11 mouse cellular contexts compared by ENCODE assay signal in the genomic region with DNA sequence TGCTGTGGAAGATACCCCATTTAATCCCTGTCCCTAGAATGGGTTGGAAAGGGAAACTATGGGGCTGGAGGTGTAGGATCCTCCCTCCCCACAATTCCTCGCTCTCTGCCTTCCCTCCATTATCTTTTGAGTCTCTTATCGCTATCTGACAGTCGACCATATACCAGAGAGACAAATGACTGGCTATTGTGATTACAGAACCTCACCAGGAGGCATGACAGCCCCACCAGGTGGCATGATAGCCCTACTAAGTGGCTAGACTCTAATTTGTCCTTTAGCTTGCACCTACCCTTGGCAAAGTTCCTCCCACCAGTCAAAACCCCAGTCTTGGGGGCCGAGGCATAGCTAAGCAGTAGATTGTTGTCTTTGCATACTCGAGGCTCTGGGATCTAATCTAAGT. TPM values are rescaled to one million over a fixed set of nuclear protein-coding genes. Genes with fewer than 3 reads are reported as not detected.
DNase-seq lines count a peak whose midpoint lies in the region; ATAC-seq and TF ChIP-seq lines count a peak whose summit lies in the region.
"Had no signal": no experiment of that assay in that cellular context is flagged by ENCODE, and none has a peak within 500 bp of the region (broad histone marks: within the 10 kb centered on the region; RNA-seq: fewer than 3 reads in every experiment).

No protein-coding gene starts in this region.

- no peak for ATAC-seq in heart, postnatal 0 days (ENCODE audit: insufficient read depth, low read depth)
- ATAC-seq in forebrain, embryonic 16.5 days, result no peak
- peak; percentile 69 for ATAC-seq in megakaryocyte progenitor cell, adult 5-6 weeks (replicated peaks; ENCODE audit: poor library complexity)

- H3K27me3 ChIP-seq in heart, postnatal 0 days (ENCODE audit: control insufficient read depth, insufficient read depth, low read length), result peaks cover 35% of the 10 kb centered on the region
- no peaks in the 10 kb centered on the region for H3K27me3 ChIP-seq in MEL (ENCODE audit: control insufficient read depth in 1 of 2, insufficient read depth in 2 of 2, low read length in 2 of 2)
- H3K27me3 ChIP-seq in forebrain, embryonic 16.5 days (replicated peaks; ENCODE audit: control insufficient read depth, insufficient read depth, low read length), result no peaks in the 10 kb centered on the region

- H3K27ac ChIP-seq in heart, postnatal 0 days (ENCODE audit: low read depth), result no peak overlapping the region
- H3K27ac ChIP-seq in MEL (ENCODE audit: control insufficient read depth, low read depth, low read length), result peak overlapping the region; percentile 69
- H3K27ac ChIP-seq in forebrain, embryonic 16.5 days (ENCODE audit: low read length), result peak overlapping the region; percentile 13; the same call in 1 of the 2 replicates

- peak; percentile 20; the same call in 1 of the 2 replicates for TF ChIP-seq RAD21 in MEL (IDR thresholded peaks at IDR 0.05; ENCODE audit: low read depth, low read length)

- H3K9ac ChIP-seq in heart, postnatal 0 days (replicated peaks; ENCODE audit: low read depth, low read length), result no peak overlapping the region
- peak overlapping the region; percentile 62 for H3K9ac ChIP-seq in MEL (ENCODE audit: control insufficient read depth, low read depth, low read length, poor library complexity, severe bottlenecking)
- peak overlapping the region; percentile 20 for H3K9ac ChIP-seq in forebrain, embryonic 16.5 days (replicated peaks; ENCODE audit: low read depth, low read length)

- intact Hi-C loops in heart, postnatal 14 days (cut with DNase I), result no loop called here

- no peaks in the 10 kb centered on the region for H3K36me3 ChIP-seq in heart, postnatal 0 days (replicated peaks; ENCODE audit: control insufficient read depth, insufficient read depth, low read length)
- peaks cover 0 to 5% of the 10 kb centered on the region in 2 experiments; a peak in 2 of 4 replicates for H3K36me3 ChIP-seq in MEL (ENCODE audit: control insufficient read depth in 1 of 2, insufficient read depth in 2 of 2, low read length in 2 of 2)
- H3K36me3 ChIP-seq in forebrain, embryonic 16.5 days (ENCODE audit: control insufficient read depth, insufficient read depth), result no peaks in the 10 kb centered on the region

- H3K4me2 ChIP-seq in heart, postnatal 0 days (ENCODE audit: low read depth, low read length), result no peak overlapping the region
- H3K4me2 ChIP-seq in forebrain, embryonic 16.5 days (ENCODE audit: low read length), result peak overlapping the region; percentile 38

- no peak for TF ChIP-seq EP300 in heart, postnatal 0 days (IDR thresholded peaks at IDR 0.05; ENCODE audit: low read depth)
- peak; percentile 73 to 81 for TF ChIP-seq EP300 in MEL (IDR thresholded peaks at IDR 0.05; ENCODE audit: low read depth in 1 of 2, low read length in 2 of 2)

- 14% methylated on average over 5 of the region's 5 CpGs for WGBS in heart, postnatal 0 days
- WGBS in forebrain, embryonic 16.5 days, result 55% methylated on average over 5 of the region's 5 CpGs

- H3K4me1 ChIP-seq in heart, postnatal 0 days (ENCODE audit: control insufficient read depth, insufficient read depth), result no peaks in the 10 kb centered on the region
- H3K4me1 ChIP-seq in MEL (ENCODE audit: control insufficient read depth in 1 of 2, insufficient read depth in 2 of 2, low read length in 2 of 2), result peaks cover 3 to 9% of the 10 kb centered on the region in 2 experiments; a peak in 3 of 4 replicates
- peaks cover 64% of the 10 kb centered on the region for H3K4me1 ChIP-seq in forebrain, embryonic 16.5 days (replicated peaks; ENCODE audit: control insufficient read depth, insufficient read depth, low read length)

- 0 out of 2 replicates have a peak overlapping the region, but pooled peaks have one; percentile 4 for H3K4me3 ChIP-seq in heart, postnatal 0 days (ENCODE audit: low read depth, low read length)
- peak overlapping the region; percentile 73 to 92 for H3K4me3 ChIP-seq in MEL (ENCODE audit: control insufficient read depth in 1 of 2, insufficient read depth in 1 of 2, low read depth in 2 of 2, low read length in 2 of 2)
- no peak overlapping the region for H3K4me3 ChIP-seq in forebrain, embryonic 16.5 days (replicated peaks; ENCODE audit: low read length)

- H3K9me3 ChIP-seq in heart, postnatal 0 days (replicated peaks; ENCODE audit: control insufficient read depth, low read length), result no peaks in the 10 kb centered on the region
- no peaks in the 10 kb centered on the region for H3K9me3 ChIP-seq in MEL (replicated peaks; ENCODE audit: insufficient read depth, low read length)
- H3K9me3 ChIP-seq in forebrain, embryonic 16.5 days (ENCODE audit: control insufficient read depth, low read length), result no peaks in the 10 kb centered on the region

- no peak for DNase-seq in heart, postnatal 0 days (ENCODE audit: low spot score)
- no peak for DNase-seq in heart, postnatal 14 days
- peak; percentile 64 for DNase-seq in MEL (ENCODE audit: low read depth, low spot score)
- DNase-seq in urinary bladder, adult 2 months (ENCODE audit: low spot score), result no peak
- DNase-seq in urinary bladder, postnatal 10 days (ENCODE audit: low spot score), result no peak
- no peak for DNase-seq in adrenal gland, adult 2 months
- DNase-seq: layer of hippocampus, postnatal 36 days; right cerebral cortex, adult 18-20 months; thymus, adult 2 months had no signal

- TF ChIP-seq CTCF in heart, postnatal 0 days (IDR thresholded peaks at IDR 0.05; ENCODE audit: low read depth), result no peak
- peak in 2 of 3 experiments; percentile 23 to 33; a peak in 3 of 6 replicates for TF ChIP-seq CTCF in MEL (IDR thresholded peaks at IDR 0.05 in 2 of 3, conservative IDR thresholded peaks at IDR 0.05 in 1 of 3; ENCODE audit: control insufficient read depth in 1 of 3, insufficient read depth in 1 of 3, low read depth in 2 of 3, low read length in 3 of 3, poor library complexity in 1 of 3, severe bottlenecking in 1 of 3)

- no peak for TF ChIP-seq POLR2A in MEL (IDR thresholded peaks at IDR 0.05; ENCODE audit: control insufficient read depth in 1 of 2, insufficient read depth in 1 of 2, low read depth in 1 of 2, low read length in 2 of 2, poor library complexity in 1 of 2)

- no peaks in the 10 kb centered on the region for H3K79me2 ChIP-seq in MEL (ENCODE audit: control insufficient read depth, insufficient read depth, low read length, poor library complexity)

TF ChIP-seq in MEL, 35 proteins besides CTCF, POLR2A, EP300 and RAD21 (continues in another document):
- TF ChIP-seq NRF1 (IDR thresholded peaks at IDR 0.05; ENCODE audit: insufficient read depth, low read depth, low read length, poor library complexity, severe bottlenecking), result no peak
- no peak for TF ChIP-seq ZC3H11A (IDR thresholded peaks at IDR 0.05; ENCODE audit: low read depth, low read length)
- TF ChIP-seq TCF12 (IDR thresholded peaks at IDR 0.05; ENCODE audit: low read depth, low read length), result peak; percentile 94
- peak; percentile 62 for TF ChIP-seq TAL1 (IDR thresholded peaks at IDR 0.05; ENCODE audit: low read length)
- TF ChIP-seq ETS1 (IDR thresholded peaks at IDR 0.05; ENCODE audit: low read depth, low read length), result peak; percentile 63
- no peak for TF ChIP-seq SMC3 (IDR thresholded peaks at IDR 0.05; ENCODE audit: low read depth, low read length)
- no peak for TF ChIP-seq MYB (IDR thresholded peaks at IDR 0.05; ENCODE audit: low read depth, low read length)
- peak; percentile 47; the same call in 1 of the 2 replicates for TF ChIP-seq SIN3A (IDR thresholded peaks at IDR 0.05; ENCODE audit: low read length)
- no peak for TF ChIP-seq MAX (IDR thresholded peaks at IDR 0.05; ENCODE audit: low read length)
- TF ChIP-seq CHD2 (IDR thresholded peaks at IDR 0.05; ENCODE audit: low read length), result no peak
- TF ChIP-seq HCFC1 (IDR thresholded peaks at IDR 0.05; ENCODE audit: low read depth, low read length), result no peak
- no peak for TF ChIP-seq POLR2AphosphoS2 (IDR thresholded peaks at IDR 0.05; ENCODE audit: low read length)
- peak; percentile 99 for TF ChIP-seq ZKSCAN1 (IDR thresholded peaks at IDR 0.05; ENCODE audit: low read depth, low read length)
- TF ChIP-seq MYC (IDR thresholded peaks at IDR 0.05; ENCODE audit: low read depth, low read length), result no peak
- peak; percentile 67; the same call in 1 of the 2 replicates for TF ChIP-seq MXI1 (IDR thresholded peaks at IDR 0.05; ENCODE audit: low read depth, low read length)
- TF ChIP-seq KAT2A (conservative IDR thresholded peaks at IDR 0.05; ENCODE audit: low read depth, low read length), result no peak
- no peak for TF ChIP-seq USF2 (IDR thresholded peaks at IDR 0.05; ENCODE audit: borderline replicate concordance in 1 of 2, insufficient read depth in 1 of 2, low read depth in 1 of 2, low read length in 2 of 2)

RNA-seq across cellular contexts. Expression of a gene that starts 30.2 kb away (rescaled TPM):
- total RNA-seq in heart, postnatal 0 days (2014; rRNA removed; ENCODE audit: low replicate concordance), result not detected in 2 replicates
- polyA plus RNA-seq in heart, postnatal 0 days (2015; fragmentation: Nextera tagmentation; extraction: Ambion mirVana), result 0.67 and 0.68 TPM in 2 replicates
- total RNA-seq in heart, postnatal 14 days (2021), result 1 to 10 TPM; 5.2 to 5.9 TPM
- total RNA-seq in MEL (2012; rRNA removed), result 0.07 and 0.39 TPM in 2 replicates
- under 1 TPM in 1 of 2 experiments, not detected in 1; 0.42 TPM for polyA plus RNA-seq in MEL (2012; ENCODE audit: insufficient read depth in 1 of 2, insufficient read length in 2 of 2, low read depth in 1 of 2, low replicate concordance in 2 of 2, missing spikeins in 1 of 2)
- 28.1 and 28.5 TPM in 2 replicates for polyA plus RNA-seq in forebrain, embryonic 16.5 days (2015; fragmentation: Nextera tagmentation; extraction: Ambion mirVana)
- total RNA-seq in megakaryocyte progenitor cell, adult 5-6 weeks (2015), result not detected in 2 replicates
- total RNA-seq in megakaryocyte progenitor cell, adult 5-6 weeks (2017), result not detected in 2 replicates
- 1.3 and 1.5 TPM in 2 replicates for polyA plus RNA-seq in urinary bladder, adult 2 months (2012; rRNA removed)
- total RNA-seq in adrenal gland, adult 2 months (2021), result 10 to 100 TPM; 12.1 to 14.0 TPM
- polyA plus RNA-seq in adrenal gland, adult 2 months (2012; rRNA removed), result 14.3 and 18.1 TPM in 2 replicates

RNA-seq across cellular contexts. Expression of a gene that starts 49.6 kb away (rescaled TPM):
- 25.3 and 55.6 TPM in 2 replicates for total RNA-seq in heart, postnatal 0 days (2014; rRNA removed; ENCODE audit: low replicate concordance)
- polyA plus RNA-seq in heart, postnatal 0 days (2015; fragmentation: Nextera tagmentation; extraction: Ambion mirVana), result 46.6 and 55.5 TPM in 2 replicates
- total RNA-seq in heart, postnatal 14 days (2021), result 10 to 100 TPM; 66.6 to 70.7 TPM
- 176 TPM in 2 replicates for total RNA-seq in MEL (2012; rRNA removed)
- 100 to 1,000 TPM in 1 of 2 experiments, not detected in 1; 233 TPM for polyA plus RNA-seq in MEL (2012; ENCODE audit: insufficient read depth in 1 of 2, insufficient read length in 2 of 2, low read depth in 1 of 2, low replicate concordance in 2 of 2, missing spikeins in 1 of 2)
- 48.8 and 60.8 TPM in 2 replicates for polyA plus RNA-seq in forebrain, embryonic 16.5 days (2015; fragmentation: Nextera tagmentation; extraction: Ambion mirVana)
- total RNA-seq in megakaryocyte progenitor cell, adult 5-6 weeks (2015), result 223 and 244 TPM in 2 replicates
- 283 and 290 TPM in 2 replicates for total RNA-seq in megakaryocyte progenitor cell, adult 5-6 weeks (2017)
- 106 and 109 TPM in 2 replicates for polyA plus RNA-seq in urinary bladder, adult 2 months (2012; rRNA removed)
- total RNA-seq in adrenal gland, adult 2 months (2021), result 10 to 100 TPM; 31.4 to 37.0 TPM
- polyA plus RNA-seq in adrenal gland, adult 2 months (2012; rRNA removed), result 79.6 and 84.5 TPM in 2 replicates
